Mouse (Mus musculus): ENCODE data around the gene Cgn. TPM values are rescaled to one million over a fixed set of nuclear protein-coding genes. Genes with fewer than 3 reads are reported as not detected.
A peak's percentile ranks its signal among the peaks of the same experiment; 100 is the strongest.

Gene Cgn
- total and polyA plus RNA-seq, 3 experiments = 0.25 to 0.50 (median 0.43) TPM

DNA sequence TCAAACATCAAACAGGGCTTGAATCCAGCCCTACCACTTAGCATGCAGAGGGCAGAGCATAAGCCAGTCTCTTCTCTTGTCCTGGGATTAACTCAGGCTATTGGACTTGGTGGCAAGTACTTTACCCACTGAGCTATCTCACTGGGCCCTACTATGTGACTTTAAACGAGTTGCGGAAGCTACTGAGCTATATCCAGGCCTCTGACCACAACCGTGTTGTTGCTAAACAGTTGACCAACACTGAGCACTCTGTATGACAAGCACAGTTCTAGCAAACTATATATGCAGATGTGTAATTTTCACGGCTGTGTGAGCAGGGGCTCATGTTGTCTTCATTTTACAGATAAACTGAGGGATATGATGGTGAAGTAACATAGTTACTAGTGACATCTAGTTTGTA is 28.4 kb upstream of the Cgn start:
- Histone ChIP-seq H3K4me1 (ENCODE audit: control insufficient read depth, insufficient read depth, low read length) (no peaks in the 10 kb centered on the region), H3K36me3 (ENCODE audit: control insufficient read depth, insufficient read depth, low read length) (no peaks in the 10 kb centered on the region), H3K27ac (no peak overlapping the region), H3K4me3 (no peak overlapping the region), H3K27me3 (ENCODE audit: control insufficient read depth, insufficient read depth, low read length) (no peaks in the 10 kb centered on the region), H3K79me2 (replicated peaks; ENCODE audit: control insufficient read depth, insufficient read depth, low read length) (no peaks in the 10 kb centered on the region), H3K9ac (ENCODE audit: low read depth, low read length) (no peak overlapping the region)
- 77% methylated on average over 4 of the region's 4 CpGs for WGBS
- intact Hi-C loops (cut with DNase I) = loop anchor here (5.0 kb wide), 1 partner anchor 88 kb away; no protein-coding TSS in a partner anchor
- DNase-seq = no peak
- TF ChIP-seq POLR2A (IDR thresholded peaks at IDR 0.05; ENCODE audit: insufficient read depth, low read depth, low read length) (no peak), EP300 (IDR thresholded peaks at IDR 0.05; ENCODE audit: insufficient read depth, low read depth, low read length) (no peak), CTCF (IDR thresholded peaks at IDR 0.05) (no peak)

DNA sequence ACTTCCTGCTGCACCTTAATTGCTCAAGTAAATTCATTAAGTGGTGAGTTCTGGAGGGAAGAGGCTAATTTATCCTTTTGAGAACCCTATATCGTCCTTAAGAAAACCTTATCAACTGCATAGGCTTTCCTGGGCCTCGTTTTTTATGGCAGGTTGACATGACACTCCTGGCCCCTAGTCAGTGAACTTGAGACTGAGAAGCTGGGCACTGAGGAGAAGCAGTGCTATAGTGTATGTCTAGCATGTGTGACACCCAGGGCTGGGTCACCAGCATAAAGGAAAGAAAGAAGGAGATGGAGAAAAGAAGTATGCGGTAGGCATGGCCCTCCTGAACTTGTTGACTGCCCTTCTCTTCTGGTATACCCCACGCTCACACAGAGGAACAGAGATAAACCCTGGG is 27.8 kb upstream of the Cgn start:
- intact Hi-C loops (cut with DNase I) = loop anchor here (5.0 kb wide), 1 partner anchor 88 kb away; no protein-coding TSS in a partner anchor

DNA sequence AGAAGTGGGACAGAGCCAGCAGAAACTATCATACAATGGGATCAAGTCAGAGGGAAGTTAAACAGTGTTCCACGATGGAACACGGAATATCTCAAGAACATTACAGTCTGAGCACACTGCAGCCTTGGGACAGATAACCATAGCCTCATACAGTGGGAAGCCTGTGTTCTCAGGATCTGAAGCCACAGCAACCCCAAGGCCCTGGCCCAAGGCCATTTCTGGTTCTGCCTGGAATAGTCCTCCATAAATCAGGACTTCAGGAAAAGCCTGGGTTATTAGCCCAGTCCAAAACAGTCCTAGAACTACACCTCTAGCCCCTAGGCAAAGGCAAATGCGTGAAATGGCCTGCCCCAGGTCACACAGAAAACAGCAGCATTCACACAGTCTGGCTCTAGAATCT is 27.4 kb upstream of the Cgn start:
- no peaks in the 10 kb centered on the region for H3K4me1 ChIP-seq (ENCODE audit: control insufficient read depth, insufficient read depth, low read length)
- no peaks in the 10 kb centered on the region for H3K27me3 ChIP-seq (ENCODE audit: control insufficient read depth, insufficient read depth, low read length)
- no peak for DNase-seq
- no peak overlapping the region for H3K9ac ChIP-seq (ENCODE audit: low read depth, low read length)
- H3K27ac ChIP-seq = no peak overlapping the region
- no peak overlapping the region for H3K4me3 ChIP-seq
- 87% methylated on average over 3 of the region's 3 CpGs for WGBS
- intact Hi-C loops (cut with DNase I) = loop anchor here (2.0 to 5.0 kb wide), 2 partner anchors 35 to 89 kb away; no protein-coding TSS in a partner anchor
- H3K79me2 ChIP-seq (replicated peaks; ENCODE audit: control insufficient read depth, insufficient read depth, low read length) = no peaks in the 10 kb centered on the region
- TF ChIP-seq CTCF (IDR thresholded peaks at IDR 0.05) = no peak
- TF ChIP-seq EP300 (IDR thresholded peaks at IDR 0.05; ENCODE audit: insufficient read depth, low read depth, low read length) = no peak
- TF ChIP-seq POLR2A (IDR thresholded peaks at IDR 0.05; ENCODE audit: insufficient read depth, low read depth, low read length) = no peak
- H3K36me3 ChIP-seq (ENCODE audit: control insufficient read depth, insufficient read depth, low read length) = no peaks in the 10 kb centered on the region

More for the DNA sequence above, 27.8 kb upstream of the Cgn start:
- Histone ChIP-seq H3K4me3 (no peak overlapping the region), H3K27ac (no peak overlapping the region), H3K4me1 (ENCODE audit: control insufficient read depth, insufficient read depth, low read length) (no peaks in the 10 kb centered on the region), H3K36me3 (ENCODE audit: control insufficient read depth, insufficient read depth, low read length) (no peaks in the 10 kb centered on the region), H3K79me2 (replicated peaks; ENCODE audit: control insufficient read depth, insufficient read depth, low read length) (no peaks in the 10 kb centered on the region), H3K27me3 (ENCODE audit: control insufficient read depth, insufficient read depth, low read length) (no peaks in the 10 kb centered on the region), H3K9ac (ENCODE audit: low read depth, low read length) (no peak overlapping the region)
- TF ChIP-seq CTCF (IDR thresholded peaks at IDR 0.05) (no peak), EP300 (IDR thresholded peaks at IDR 0.05; ENCODE audit: insufficient read depth, low read depth, low read length) (no peak), POLR2A (IDR thresholded peaks at IDR 0.05; ENCODE audit: insufficient read depth, low read depth, low read length) (no peak)
- WGBS = 78% methylated on average over 4 of the region's 4 CpGs
- no peak for DNase-seq

DNA sequence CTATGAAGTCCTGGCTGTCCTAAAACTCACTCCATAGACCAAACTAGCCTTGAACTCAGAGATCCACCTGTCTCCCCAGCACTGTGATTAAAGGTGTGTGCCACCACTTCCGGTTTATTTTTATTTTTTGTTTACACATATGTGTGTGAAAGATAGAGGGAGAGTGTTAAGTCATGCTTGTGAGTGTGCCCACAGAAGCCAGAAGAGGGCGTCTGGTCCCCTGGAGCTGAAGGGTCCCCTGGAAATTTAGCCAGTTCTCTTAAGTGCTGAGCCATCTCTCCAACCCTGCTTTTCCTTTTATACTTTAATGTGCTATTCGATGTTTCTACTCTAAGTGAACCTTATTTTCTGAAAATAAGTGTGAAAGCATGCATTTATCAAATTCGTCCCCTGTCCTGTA is 25.3 kb upstream of the Cgn start:
- no peak overlapping the region for H3K27ac ChIP-seq
- no peak for DNase-seq
- H3K9ac ChIP-seq (ENCODE audit: low read depth, low read length) = no peak overlapping the region
- H3K79me2 ChIP-seq (replicated peaks; ENCODE audit: control insufficient read depth, insufficient read depth, low read length) = no peaks in the 10 kb centered on the region
- H3K36me3 ChIP-seq (ENCODE audit: control insufficient read depth, insufficient read depth, low read length) = no peaks in the 10 kb centered on the region
- no peak overlapping the region for H3K4me3 ChIP-seq
- intact Hi-C loops (cut with DNase I) = loop anchor here (2.0 to 5.0 kb wide), 2 partner anchors 37 to 91 kb away; no protein-coding TSS in a partner anchor
- 11% methylated on average over 4 of the region's 4 CpGs for WGBS
- TF ChIP-seq POLR2A (IDR thresholded peaks at IDR 0.05; ENCODE audit: insufficient read depth, low read depth, low read length) (no peak), EP300 (IDR thresholded peaks at IDR 0.05; ENCODE audit: insufficient read depth, low read depth, low read length) (no peak), CTCF (IDR thresholded peaks at IDR 0.05) (peak; percentile 74)
- no peaks in the 10 kb centered on the region for H3K4me1 ChIP-seq (ENCODE audit: control insufficient read depth, insufficient read depth, low read length)
- no peaks in the 10 kb centered on the region for H3K27me3 ChIP-seq (ENCODE audit: control insufficient read depth, insufficient read depth, low read length)

DNA sequence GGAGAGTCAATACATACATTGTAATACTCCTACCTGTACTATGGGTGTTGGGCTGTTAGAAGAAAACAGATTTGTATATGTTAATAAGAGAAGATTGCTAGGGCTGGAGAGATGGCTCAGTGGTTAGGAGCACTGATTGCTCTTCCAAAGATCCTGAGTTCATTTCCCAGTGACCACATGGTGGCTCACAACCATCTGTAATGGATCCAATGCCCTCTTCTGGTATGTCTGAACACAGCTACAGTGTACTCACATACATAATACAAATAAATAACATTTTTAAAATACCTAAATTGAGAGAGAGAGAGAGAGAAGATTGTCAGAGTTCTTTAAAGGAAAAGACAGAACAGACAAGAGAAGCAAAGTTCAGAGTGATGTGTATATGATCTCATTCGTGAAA is 22.0 kb upstream of the Cgn start:
- 72% methylated on average over 1 of the region's 1 CpGs for WGBS
- no peak for TF ChIP-seq POLR2A (IDR thresholded peaks at IDR 0.05; ENCODE audit: insufficient read depth, low read depth, low read length)
- TF ChIP-seq CTCF (IDR thresholded peaks at IDR 0.05) = peak; percentile 14
- Histone ChIP-seq H3K9ac (ENCODE audit: low read depth, low read length) (no peak overlapping the region), H3K79me2 (replicated peaks; ENCODE audit: control insufficient read depth, insufficient read depth, low read length) (no peaks in the 10 kb centered on the region), H3K27me3 (ENCODE audit: control insufficient read depth, insufficient read depth, low read length) (no peaks in the 10 kb centered on the region), H3K27ac (no peak overlapping the region), H3K4me3 (no peak overlapping the region), H3K36me3 (ENCODE audit: control insufficient read depth, insufficient read depth, low read length) (no peaks in the 10 kb centered on the region), H3K4me1 (ENCODE audit: control insufficient read depth, insufficient read depth, low read length) (no peaks in the 10 kb centered on the region)
- intact Hi-C loops (cut with DNase I) = no loop called here
- DNase-seq = no peak

DNA sequence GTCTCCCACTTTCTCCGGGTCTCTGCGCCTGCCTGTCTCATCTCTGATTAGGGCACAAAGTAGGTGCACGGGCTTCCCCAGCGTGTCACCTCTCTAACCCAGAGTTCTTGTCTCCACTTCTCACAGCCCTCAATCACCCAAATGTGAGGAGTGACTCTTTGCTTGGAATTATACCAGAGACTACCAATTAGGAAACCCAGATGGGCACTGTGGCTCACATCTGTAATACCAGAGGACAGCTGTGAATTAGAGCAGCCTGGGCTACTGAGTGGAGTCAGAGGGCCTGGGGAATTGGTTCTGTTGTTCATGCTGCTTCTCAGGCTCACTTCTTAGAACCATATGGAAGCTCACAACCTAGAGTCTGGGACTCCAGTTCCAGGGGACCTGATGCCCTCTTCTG is 18.7 kb upstream of the Cgn start:
- 89% methylated on average over 4 of the region's 4 CpGs for WGBS
- Histone ChIP-seq H3K79me2 (replicated peaks; ENCODE audit: control insufficient read depth, insufficient read depth, low read length) (no peaks in the 10 kb centered on the region), H3K4me3 (no peak overlapping the region), H3K9ac (ENCODE audit: low read depth, low read length) (no peak overlapping the region), H3K4me1 (ENCODE audit: control insufficient read depth, insufficient read depth, low read length) (no peaks in the 10 kb centered on the region), H3K36me3 (ENCODE audit: control insufficient read depth, insufficient read depth, low read length) (no peaks in the 10 kb centered on the region), H3K27me3 (ENCODE audit: control insufficient read depth, insufficient read depth, low read length) (no peaks in the 10 kb centered on the region), H3K27ac (no peak overlapping the region)
- no peak for DNase-seq
- intact Hi-C loops (cut with DNase I) = no loop called here
- TF ChIP-seq CTCF (IDR thresholded peaks at IDR 0.05) (no peak), POLR2A (IDR thresholded peaks at IDR 0.05; ENCODE audit: insufficient read depth, low read depth, low read length) (no peak), EP300 (IDR thresholded peaks at IDR 0.05; ENCODE audit: insufficient read depth, low read depth, low read length) (no peak)

Data from heart, adult 2 months (tissue).